Mouse (Mus musculus) heart, embryonic 16.5 days (tissue): Measurements from ENCODE around the gene Vmn1r59. TPM values are rescaled to one million over a fixed set of nuclear protein-coding genes. Genes with fewer than 3 reads are reported as not detected.
"Not testable (repeated sequence)": the region's sequence is repeated elsewhere in the genome, so short reads cannot be mapped to it uniquely, and the experiment has no call there.

Source experiments
- ATAC-seq: fragments of 200-750 bp; cut with Nextera tagmentation; replicated peaks from 2 replicates; pipeline ENCODE4 v1.8.0; 2017; ENCODE audit warnings: moderate number of reproducible peaks; ENCODE audit not compliant: insufficient read depth, low FRiP score; ENCODE audit errors: extremely low read depth
- H3K27ac ChIP-seq: fragments of 300-500 bp; sonication (generic); 2 replicates; pipeline ENCODE4 v1.5.1; 2014; ENCODE audit warnings: mild to moderate bottlenecking, low read length, control low read depth, moderate library complexity
- H3K27me3 ChIP-seq: fragments of 300-500 bp; sonication (generic); 2 replicates; pipeline ENCODE4 v1.6.1; 2014; ENCODE audit warnings: low read length, mixed read lengths; ENCODE audit not compliant: control insufficient read depth, insufficient read depth
- H3K36me3 ChIP-seq: fragments of 300-500 bp; sonication (generic); 2 replicates; pipeline ENCODE4 v1.6.1; 2014; ENCODE audit not compliant: control insufficient read depth, insufficient read depth
- H3K4me1 ChIP-seq: fragments of 300-500 bp; sonication (generic); 2 replicates; pipeline ENCODE4 v1.6.1; 2014; ENCODE audit warnings: low read length, mixed read lengths; ENCODE audit not compliant: control insufficient read depth, insufficient read depth
- H3K4me2 ChIP-seq: fragments of 300-500 bp; sonication (generic); 2 replicates; pipeline ENCODE4 v1.6.1; 2014; ENCODE audit warnings: low read depth, mild to moderate bottlenecking, control low read depth, low read length
- H3K4me3 ChIP-seq: fragments of 300-500 bp; sonication (generic); 2 replicates; pipeline ENCODE4 v1.5.1; 2014; ENCODE audit warnings: mild to moderate bottlenecking, control low read depth, low read length
- H3K9ac ChIP-seq: fragments of 300-500 bp; sonication (generic); 2 replicates; pipeline ENCODE4 v1.6.1; 2014; ENCODE audit warnings: low read length, control low read depth
- H3K9me3 ChIP-seq: fragments of 300-500 bp; sonication (generic); replicated peaks from 2 replicates; pipeline ENCODE4 v1.6.1; 2016; ENCODE audit warnings: low read length; ENCODE audit not compliant: control insufficient read depth
- WGBS: fragments of 180-500 bp; shearing (Covaris S2); extraction: QIAGEN DNeasy Blood & Tissue Kit; methylation state at CpG from one replicate; pipeline ENCODE4 v1.1.7; 2014; 5-methylcytosine and 5-hydroxymethylcytosine counted together
- polyA plus RNA-seq: library from polyadenylated mRNA; unstranded; fragments of >200 nt; fragmentation: Nextera tagmentation; extraction: Ambion mirVana; gene quantifications from 2 replicates; pipeline ENCODE4 v1.2.1, GENCODE M21; 2015

Vmn1r59 gene
- polyA plus RNA-seq, result not detected in 2 replicates

GRCm38 (mm10) chr7:5456674-5457073 is at the start of gene Vmn1r59:
Vmn1r59 (minus strand) TSS chr7:5456774.
- Histone ChIP-seq H3K27me3 (no peaks in the 10 kb centered on the region), H3K4me1 (no peaks in the 10 kb centered on the region), H3K4me2 (no peak within 1 kb of the TSS), H3K9me3 (peaks cover 16% of the 10 kb centered on the region), H3K9ac (no peak within 1 kb of the TSS), H3K4me3 (no peak within 1 kb of the TSS), H3K36me3 (no peaks in the 10 kb centered on the region), H3K27ac (no peak within 1 kb of the TSS)
- ATAC-seq, result no peak

- H3K4me3 ChIP-seq, H3K9ac ChIP-seq, H3K4me1 ChIP-seq, H3K4me2 ChIP-seq, H3K36me3 ChIP-seq, H3K27ac ChIP-seq, H3K27me3 ChIP-seq, ATAC-seq, H3K9me3 ChIP-seq: not testable (repeated sequence)
Observed at GRCm38 (mm10) chr7:5493856-5494255, 37.3 kb upstream of the Vmn1r59 start, which contains the start of gene Vmn2r28. Vmn2r28 (minus strand) TSS chr7:5493956.

GRCm38 (mm10) chr7:5454011-5454410 is 2.6 kb downstream of the Vmn1r59 start:
- H3K27me3 ChIP-seq, H3K4me1 ChIP-seq, ATAC-seq, H3K9ac ChIP-seq, H3K27ac ChIP-seq, H3K4me2 ChIP-seq, H3K4me3 ChIP-seq, H3K36me3 ChIP-seq: not testable (repeated sequence)
- peaks cover 12% of the 10 kb centered on the region for H3K9me3 ChIP-seq
- 58% methylated on average over 3 of the region's 3 CpGs for WGBS

- no peak overlapping the region for H3K4me3 ChIP-seq
- H3K27ac ChIP-seq, result no peak overlapping the region
- ATAC-seq, result no peak
- H3K36me3 ChIP-seq, result no peaks in the 10 kb centered on the region
- H3K9ac ChIP-seq, result no peak overlapping the region
- H3K27me3 ChIP-seq, result no peaks in the 10 kb centered on the region
- no peak overlapping the region for H3K4me2 ChIP-seq
- no peaks in the 10 kb centered on the region for H3K4me1 ChIP-seq
- H3K9me3 ChIP-seq, result peaks cover 8% of the 10 kb centered on the region; the same call in 1 of the 2 replicates
Observed at GRCm38 (mm10) chr7:5448627-5449026, 7.9 kb downstream of the Vmn1r59 start.

GRCm38 (mm10) chr7:5413296-5413695 is 43.3 kb downstream of the Vmn1r59 start, which contains the start of gene Vmn1r58:
Vmn1r58 (minus strand) TSS chr7:5413396.
- H3K4me2 ChIP-seq, H3K36me3 ChIP-seq, ATAC-seq, H3K4me3 ChIP-seq, H3K27me3 ChIP-seq, H3K9me3 ChIP-seq, H3K9ac ChIP-seq, H3K27ac ChIP-seq, H3K4me1 ChIP-seq: not testable (repeated sequence)

GRCm38 (mm10) chr7:5406201-5406600 is 50.4 kb downstream of the Vmn1r59 start:
- Histone ChIP-seq H3K36me3 (no peaks in the 10 kb centered on the region), H3K4me3 (no peak overlapping the region), H3K27me3 (no peaks in the 10 kb centered on the region), H3K27ac (no peak overlapping the region), H3K4me1 (no peaks in the 10 kb centered on the region), H3K9ac (no peak overlapping the region), H3K4me2 (no peak overlapping the region), H3K9me3 (peaks cover 2% of the 10 kb centered on the region)
- 23% methylated on average over 2 of the region's 2 CpGs for WGBS
- no peak for ATAC-seq

Other genes with a start within 250 kb of the Vmn1r59 start
- gene Vmn1r57, start 238.3 kb downstream of the Vmn1r59 start, polyA plus RNA-seq, result not detected in 2 replicates
- gene Gm5065, start 106.2 kb downstream of the Vmn1r59 start, polyA plus RNA-seq, result not detected in 2 replicates
- gene Nlrp2, start 105.7 kb downstream of the Vmn1r59 start, polyA plus RNA-seq, result not detected in 2 replicates
- not detected in 2 replicates for gene Vmn1r58, start 43.4 kb downstream of the Vmn1r59 start, polyA plus RNA-seq
- gene Vmn2r28, start 37.2 kb upstream of the Vmn1r59 start, polyA plus RNA-seq, result not detected in 2 replicates
- not detected in 2 replicates for gene Vmn1r60, start 90.5 kb upstream of the Vmn1r59 start, polyA plus RNA-seq
- gene Vmn1r61, start 156.5 kb upstream of the Vmn1r59 start, polyA plus RNA-seq, result not detected in 2 replicates
- gene Vmn1r62, start 216.9 kb upstream of the Vmn1r59 start, polyA plus RNA-seq, result not detected in 2 replicates